Comparison of ENCODE assay signal across 15 mouse cellular contexts in genomic region chr2:76429318-76429717, GRCm38 (mm10). TPM values are rescaled to one million over a fixed set of nuclear protein-coding genes. Genes with fewer than 3 reads are reported as not detected.
"Had no signal": no experiment of that assay in that cellular context is flagged by ENCODE, and none has a peak within 500 bp of the region (broad histone marks: within the 10 kb centered on the region; RNA-seq: fewer than 3 reads in every experiment).

No protein-coding gene starts in this region.

- H3K27me3 ChIP-seq: limb, embryonic 15.5 days; liver, embryonic 12.5 days; lung, embryonic 15.5 days; neural tube, embryonic 12.5 days had no signal

- H3K4me3 ChIP-seq: limb, embryonic 15.5 days; liver, embryonic 12.5 days; lung, embryonic 15.5 days; midbrain, embryonic 13.5 days; myocyte; neural tube, embryonic 12.5 days had no signal

- H3K4me2 ChIP-seq: limb, embryonic 15.5 days; liver, embryonic 12.5 days; lung, embryonic 15.5 days; midbrain, embryonic 13.5 days; neural tube, embryonic 12.5 days had no signal

- DNase-seq: kidney, postnatal 36 days; layer of hippocampus, adult 9-11 months; layer of hippocampus, postnatal 36 days; lung, postnatal 14 days; retina, postnatal 1 day; right cerebral cortex, postnatal 4 days; spleen, adult 18-20 months had no signal

- H3K9me3 ChIP-seq: limb, embryonic 15.5 days; liver, embryonic 12.5 days; lung, embryonic 15.5 days; midbrain, embryonic 13.5 days; neural tube, embryonic 12.5 days had no signal

- H3K27ac ChIP-seq: limb, embryonic 15.5 days; liver, embryonic 12.5 days; lung, embryonic 15.5 days; midbrain, embryonic 13.5 days; neural tube, embryonic 12.5 days; stomach, postnatal 0 days had no signal

- H3K4me1 ChIP-seq: liver, embryonic 12.5 days; neural tube, embryonic 12.5 days had no signal

- H3K9ac ChIP-seq: limb, embryonic 15.5 days; liver, embryonic 12.5 days; lung, embryonic 15.5 days; midbrain, embryonic 13.5 days; neural tube, embryonic 12.5 days had no signal

- H3K36me3 ChIP-seq: limb, embryonic 15.5 days; liver, embryonic 12.5 days; lung, embryonic 15.5 days; midbrain, embryonic 13.5 days; neural tube, embryonic 12.5 days had no signal

- ATAC-seq: liver, embryonic 12.5 days; midbrain, embryonic 13.5 days had no signal

RNA-seq across cellular contexts. Expression of gene Osbpl6, which starts 23.0 kb away (rescaled TPM):
- total RNA-seq: megakaryocyte-erythroid progenitor cell, adult 5-6 weeks had no signal
